Mouse (Mus musculus) intestine, embryonic 16.5 days (tissue): Measurements from ENCODE around the gene Nup98. TPM values are rescaled to one million over a fixed set of nuclear protein-coding genes. Genes with fewer than 3 reads are reported as not detected.

Experiments
- ATAC-seq: fragments of 200-750 bp; cut with Nextera tagmentation; 2 replicates; pipeline ENCODE4 v1.8.0; 2017; ENCODE audit warnings: moderate TSS enrichment, moderate library complexity
- H3K27ac ChIP-seq: fragments of 300-500 bp; sonication (generic); 2 replicates; pipeline ENCODE4 v1.5.1; 2014; ENCODE audit warnings: mild to moderate bottlenecking, low read length
- H3K27me3 ChIP-seq: fragments of 300-500 bp; sonication (generic); replicated peaks from 2 replicates; pipeline ENCODE4 v1.6.1; 2014; ENCODE audit warnings: low read length, control low read depth, mixed read lengths; ENCODE audit not compliant: control insufficient read depth, insufficient read depth
- H3K36me3 ChIP-seq: fragments of 300-500 bp; sonication (generic); 2 replicates; pipeline ENCODE4 v1.6.1; 2014; ENCODE audit warnings: low read length, control low read depth; ENCODE audit not compliant: control insufficient read depth, insufficient read depth
- H3K4me1 ChIP-seq: fragments of 300-500 bp; sonication (generic); 2 replicates; pipeline ENCODE4 v1.6.1; 2014; ENCODE audit warnings: low read length, control low read depth, mixed read lengths; ENCODE audit not compliant: control insufficient read depth, insufficient read depth
- H3K4me2 ChIP-seq: fragments of 300-500 bp; sonication (generic); 2 replicates; pipeline ENCODE4 v1.6.1; 2014; ENCODE audit warnings: low read depth, low read length, control low read depth
- H3K4me3 ChIP-seq: fragments of 300-500 bp; sonication (generic); 2 replicates; pipeline ENCODE4 v1.5.1; 2014; ENCODE audit warnings: mild to moderate bottlenecking, low read length
- H3K9ac ChIP-seq: fragments of 300-500 bp; sonication (generic); 2 replicates; pipeline ENCODE4 v1.6.1; 2014; ENCODE audit warnings: low read depth, low read length
- H3K9me3 ChIP-seq: fragments of 300-500 bp; sonication (generic); 2 replicates; pipeline ENCODE4 v1.6.1; 2016; ENCODE audit warnings: low read length, control low read depth; ENCODE audit not compliant: control insufficient read depth
- WGBS: fragments of 180-500 bp; shearing (Covaris S2); extraction: QIAGEN DNeasy Blood & Tissue Kit; methylation state at CpG from one replicate; pipeline ENCODE4 v1.1.7; 2014; 5-methylcytosine and 5-hydroxymethylcytosine counted together
- polyA plus RNA-seq: library from polyadenylated mRNA; unstranded; fragments of >200 nt; fragmentation: Nextera tagmentation; extraction: Ambion mirVana; gene quantifications from 2 replicates; pipeline ENCODE4 v1.2.1, GENCODE M21; 2015

Gene Nup98
- polyA plus RNA-seq, 1 experiment from 2014 or later, result 27.9 TPM

GRCm38 (mm10) chr7:102221899-102222298, 11.9 kb upstream of the Nup98 start:
- no peak overlapping the region for H3K9ac ChIP-seq
- H3K27me3 ChIP-seq, result no peaks in the 10 kb centered on the region
- H3K4me2 ChIP-seq, result peak overlapping the region; percentile 64
- WGBS, result 32% methylated on average over 1 of the region's 1 CpGs
- H3K27ac ChIP-seq, result no peak overlapping the region
- ATAC-seq, result no peak
- H3K36me3 ChIP-seq, result no peaks in the 10 kb centered on the region
- H3K4me3 ChIP-seq, result no peak overlapping the region
- no peaks in the 10 kb centered on the region for H3K9me3 ChIP-seq
- H3K4me1 ChIP-seq, result peaks cover 14% of the 10 kb centered on the region

GRCm38 (mm10) chr7:102211071-102211470, 1.1 kb upstream of the Nup98 start:
- WGBS, result 48% methylated on average over 3 of the region's 3 CpGs
- no peaks in the 10 kb centered on the region for H3K36me3 ChIP-seq
- H3K9me3 ChIP-seq, result no peaks in the 10 kb centered on the region
- peaks cover 4% of the 10 kb centered on the region for H3K4me1 ChIP-seq
- H3K4me2 ChIP-seq, result peak overlapping the region; percentile 79
- H3K27me3 ChIP-seq, result no peaks in the 10 kb centered on the region
- H3K9ac ChIP-seq, result peak overlapping the region; percentile 74
- peak overlapping the region; percentile 94 for H3K27ac ChIP-seq
- H3K4me3 ChIP-seq, result peak overlapping the region; percentile 87
- no peak for ATAC-seq

GRCm38 (mm10) chr7:102208806-102209363, 1.1 kb downstream of the Nup98 start:
- no peaks in the 10 kb centered on the region for H3K9me3 ChIP-seq

GRCm38 (mm10) chr7:102205646-102206045, 4.3 kb downstream of the Nup98 start:
- no peak for ATAC-seq
- 63% methylated on average over 1 of the region's 1 CpGs for WGBS
- peaks cover 4% of the 10 kb centered on the region for H3K4me1 ChIP-seq
- H3K4me3 ChIP-seq, result no peak overlapping the region
- H3K9me3 ChIP-seq, result no peaks in the 10 kb centered on the region
- no peaks in the 10 kb centered on the region for H3K36me3 ChIP-seq
- H3K27me3 ChIP-seq, result no peaks in the 10 kb centered on the region
- H3K9ac ChIP-seq, result no peak overlapping the region
- H3K27ac ChIP-seq, result no peak overlapping the region
- no peak overlapping the region for H3K4me2 ChIP-seq

More at GRCm38 (mm10) chr7:102208806-102209363, 1.1 kb downstream of the Nup98 start:
- H3K9ac ChIP-seq, result peak overlapping the region; percentile 92
- no peak for ATAC-seq
- H3K4me2 ChIP-seq, result peak overlapping the region; percentile 51
- no peaks in the 10 kb centered on the region for H3K36me3 ChIP-seq
- H3K27ac ChIP-seq, result no peak overlapping the region
- H3K4me1 ChIP-seq, result peaks cover 4% of the 10 kb centered on the region
- 47% methylated on average over 4 of the region's 4 CpGs for WGBS
- peak overlapping the region; percentile 87 for H3K4me3 ChIP-seq
- H3K27me3 ChIP-seq, result no peaks in the 10 kb centered on the region

- 75% methylated on average over 3 of the region's 3 CpGs for WGBS
- H3K4me3 ChIP-seq, result no peak overlapping the region
- ATAC-seq, result no peak
- no peak overlapping the region for H3K9ac ChIP-seq
- H3K27ac ChIP-seq, result no peak overlapping the region
- no peak overlapping the region for H3K4me2 ChIP-seq
- H3K27me3 ChIP-seq, result no peaks in the 10 kb centered on the region
- H3K4me1 ChIP-seq, result peaks cover 4% of the 10 kb centered on the region
- no peaks in the 10 kb centered on the region for H3K36me3 ChIP-seq
- no peaks in the 10 kb centered on the region for H3K9me3 ChIP-seq
Measured at GRCm38 (mm10) chr7:102204296-102204857, 5.6 kb downstream of the Nup98 start.

- ATAC-seq, result no peak
- H3K4me1 ChIP-seq, result no peaks in the 10 kb centered on the region; the same call in 1 of the 2 replicates
- H3K36me3 ChIP-seq, result no peaks in the 10 kb centered on the region
- no peaks in the 10 kb centered on the region for H3K27me3 ChIP-seq
- H3K4me3 ChIP-seq, result no peak overlapping the region
- no peak overlapping the region for H3K27ac ChIP-seq
- H3K4me2 ChIP-seq, result no peak overlapping the region
- no peak overlapping the region for H3K9ac ChIP-seq
- no peaks in the 10 kb centered on the region for H3K9me3 ChIP-seq
Measured at GRCm38 (mm10) chr7:102200996-102201785, 8.8 kb downstream of the Nup98 start.

GRCm38 (mm10) chr7:102200576-102200975, 9.4 kb downstream of the Nup98 start:
- Histone ChIP-seq H3K4me3 (no peak overlapping the region), H3K9me3 (no peaks in the 10 kb centered on the region), H3K27ac (no peak overlapping the region), H3K27me3 (no peaks in the 10 kb centered on the region), H3K4me2 (no peak overlapping the region), H3K9ac (no peak overlapping the region), H3K36me3 (no peaks in the 10 kb centered on the region), H3K4me1 (no peaks in the 10 kb centered on the region; the same call in 1 of the 2 replicates)
- no peak for ATAC-seq
- 82% methylated on average over 3 of the region's 3 CpGs for WGBS

- WGBS, result 81% methylated on average over 1 of the region's 1 CpGs
- H3K4me1 ChIP-seq, result no peaks in the 10 kb centered on the region
- no peak for ATAC-seq
- H3K9ac ChIP-seq, result no peak overlapping the region
- H3K4me2 ChIP-seq, result no peak overlapping the region
- H3K9me3 ChIP-seq, result no peaks in the 10 kb centered on the region
- H3K27me3 ChIP-seq, result no peaks in the 10 kb centered on the region
- no peak overlapping the region for H3K27ac ChIP-seq
- no peak overlapping the region for H3K4me3 ChIP-seq
- peaks cover 2% of the 10 kb centered on the region; the same call in 1 of the 2 replicates for H3K36me3 ChIP-seq
Measured at GRCm38 (mm10) chr7:102192356-102192755, 17.6 kb downstream of the Nup98 start.

DNA sequence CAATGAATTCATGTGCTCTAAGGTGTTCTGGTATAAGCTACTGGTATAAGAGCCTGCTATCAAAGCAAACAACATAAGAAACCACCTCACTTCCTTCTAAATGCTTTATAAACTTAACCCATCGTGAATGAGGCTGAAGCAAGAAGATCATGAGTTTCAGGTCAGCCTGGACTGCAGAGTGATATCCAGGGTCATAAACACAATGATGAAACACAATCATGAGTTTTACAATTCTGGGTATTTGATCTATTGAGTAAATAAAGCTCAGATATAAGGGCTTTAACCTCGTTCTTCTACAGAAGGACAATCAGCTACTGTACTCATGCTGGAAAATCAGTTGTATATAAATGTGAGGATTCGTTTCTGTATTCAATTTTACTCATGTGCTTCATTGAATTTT, 26.1 kb downstream of the Nup98 start:
- Histone ChIP-seq H3K36me3 (peaks cover 5% of the 10 kb centered on the region; the same call in 1 of the 2 replicates), H3K4me2 (no peak overlapping the region), H3K4me3 (no peak overlapping the region), H3K9ac (no peak overlapping the region), H3K27ac (no peak overlapping the region), H3K4me1 (no peaks in the 10 kb centered on the region), H3K27me3 (no peaks in the 10 kb centered on the region), H3K9me3 (no peaks in the 10 kb centered on the region)
- ATAC-seq, result peak; percentile 72
- 62% methylated on average over 3 of the region's 3 CpGs for WGBS
